Mouse (Mus musculus): ENCODE results near the gene Otx1. TPM values are rescaled to one million over a fixed set of nuclear protein-coding genes. Genes with fewer than 3 reads are reported as not detected.

Gene Otx1
- polyA plus RNA-seq (2015; fragmentation: Nextera tagmentation; extraction: Ambion mirVana) = 0.51 and 0.92 TPM in 2 replicates

DNA sequence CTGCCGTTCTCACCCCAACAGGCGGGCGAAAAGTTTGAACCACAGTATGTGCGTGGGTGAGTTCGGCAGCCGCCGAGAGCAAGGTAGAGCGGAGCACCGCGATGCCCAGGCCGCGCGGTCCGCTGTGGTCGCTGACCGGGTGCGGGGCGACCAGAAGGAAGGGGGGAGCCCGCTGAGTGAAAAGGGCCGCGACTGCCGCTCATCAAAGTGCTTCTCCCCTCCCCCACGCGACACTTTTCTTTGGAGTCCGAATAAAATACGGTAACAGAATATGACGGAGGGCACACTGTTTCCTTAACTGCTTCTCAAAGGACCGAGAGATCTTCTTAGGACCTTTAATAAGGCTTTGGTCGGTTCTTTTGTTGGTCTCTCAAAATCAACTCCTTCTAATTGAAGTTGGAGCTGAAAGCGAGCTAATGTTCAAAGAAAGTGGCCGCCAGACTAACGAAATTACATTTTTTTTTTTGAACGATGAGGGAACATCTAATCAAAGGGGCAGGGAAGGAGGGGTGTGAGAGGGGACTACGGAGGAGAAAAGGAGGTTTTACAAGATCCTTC is at the start of gene Otx1:
TSS of gene Otx1 (minus strand) at position 115 of the 558 bp plus-strand sequence.
- Histone ChIP-seq H3K4me3 (ENCODE audit: low read length) (peak within 1 kb of the TSS; percentile 42), H3K4me2 (ENCODE audit: low read length) (peak within 1 kb of the TSS; percentile 62), H3K27me3 (replicated peaks; ENCODE audit: control insufficient read depth, insufficient read depth, low read length) (peaks cover 78% of the 10 kb centered on the region), H3K9me3 (ENCODE audit: control insufficient read depth, low read length) (no peaks in the 10 kb centered on the region), H3K27ac (ENCODE audit: low read depth, low read length) (no peak within 1 kb of the TSS), H3K9ac (ENCODE audit: low read depth, low read length) (peak within 1 kb of the TSS; percentile 42), H3K4me1 (ENCODE audit: control insufficient read depth, insufficient read depth, low read depth, low read length) (peaks cover 7% of the 10 kb centered on the region), H3K36me3 (ENCODE audit: control insufficient read depth, insufficient read depth, low read length) (no peaks in the 10 kb centered on the region)
- ATAC-seq = no peak
- WGBS = under 1% methylated on average over 34 of the region's 34 CpGs

DNA sequence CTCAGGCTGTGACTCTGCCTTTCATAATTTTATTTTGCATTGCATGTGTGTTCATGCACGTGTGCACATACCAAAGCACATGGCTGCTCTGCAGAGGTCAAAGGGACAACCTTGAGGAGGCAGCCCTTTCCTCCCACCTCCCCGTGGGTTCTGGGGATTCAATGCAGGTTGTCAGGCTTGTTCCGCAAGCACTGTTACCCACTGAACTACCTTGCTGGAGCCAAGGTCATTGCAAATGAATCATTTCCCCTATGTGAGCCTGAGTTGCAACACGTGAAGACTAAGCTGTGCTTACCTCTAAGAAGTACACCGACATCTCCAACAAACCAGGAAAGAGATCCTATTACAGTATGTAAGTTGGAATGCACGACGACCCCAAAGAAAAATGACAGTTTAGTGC is 48.2 kb upstream of the Otx1 start:
- WGBS = 89% methylated on average over 7 of the region's 7 CpGs
- Histone ChIP-seq H3K9ac (ENCODE audit: low read depth, low read length) (no peak overlapping the region), H3K4me2 (ENCODE audit: low read length) (no peak overlapping the region), H3K9me3 (ENCODE audit: control insufficient read depth, low read length) (no peaks in the 10 kb centered on the region), H3K27me3 (replicated peaks; ENCODE audit: control insufficient read depth, insufficient read depth, low read length) (no peaks in the 10 kb centered on the region), H3K36me3 (ENCODE audit: control insufficient read depth, insufficient read depth, low read length) (no peaks in the 10 kb centered on the region), H3K4me3 (ENCODE audit: low read length) (no peak overlapping the region), H3K4me1 (ENCODE audit: control insufficient read depth, insufficient read depth, low read depth, low read length) (no peaks in the 10 kb centered on the region), H3K27ac (ENCODE audit: low read depth, low read length) (no peak overlapping the region)
- ATAC-seq = no peak

DNA sequence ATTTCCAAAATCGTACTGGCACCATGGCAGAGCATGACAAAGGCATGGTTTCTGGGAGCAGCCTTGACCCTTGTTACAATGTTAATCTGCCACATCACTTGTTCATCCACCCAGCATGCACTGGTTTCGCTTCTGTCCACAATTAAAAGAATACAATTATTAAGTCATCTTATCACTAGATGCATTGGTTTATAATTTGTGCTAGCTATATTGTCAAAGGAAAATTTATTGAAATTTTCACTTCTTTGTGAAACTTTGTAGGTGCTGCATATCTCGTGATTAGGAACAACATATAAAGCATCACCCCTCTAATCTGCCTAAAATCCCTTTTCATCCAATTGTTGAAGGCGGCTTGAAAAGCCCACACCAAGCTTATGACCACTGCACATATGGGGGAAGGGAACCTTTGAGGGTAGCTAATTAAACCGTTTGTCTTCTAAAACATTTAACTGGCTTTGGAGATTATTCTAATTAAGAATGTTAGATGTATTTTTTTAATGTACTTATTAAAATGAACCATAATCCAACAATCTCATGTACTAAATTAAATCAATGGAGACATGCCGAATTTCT is 37.2 kb upstream of the Otx1 start:
- 78% methylated on average over 6 of the region's 6 CpGs for whole genome bisulfite sequencing
- no peak for ATAC-seq
- no peaks in the 10 kb centered on the region for H3K36me3 ChIP-seq (ENCODE audit: control insufficient read depth, insufficient read depth, low read length)
- no peak overlapping the region for H3K9ac ChIP-seq (ENCODE audit: low read depth, low read length)
- H3K27ac ChIP-seq (ENCODE audit: low read depth, low read length) = no peak overlapping the region
- H3K4me3 ChIP-seq (ENCODE audit: low read length) = no peak overlapping the region
- H3K27me3 ChIP-seq (replicated peaks; ENCODE audit: control insufficient read depth, insufficient read depth, low read length) = no peaks in the 10 kb centered on the region
- no peaks in the 10 kb centered on the region for H3K9me3 ChIP-seq (ENCODE audit: control insufficient read depth, low read length)
- H3K4me1 ChIP-seq (ENCODE audit: control insufficient read depth, insufficient read depth, low read depth, low read length) = no peaks in the 10 kb centered on the region
- H3K4me2 ChIP-seq (ENCODE audit: low read length) = no peak overlapping the region

DNA sequence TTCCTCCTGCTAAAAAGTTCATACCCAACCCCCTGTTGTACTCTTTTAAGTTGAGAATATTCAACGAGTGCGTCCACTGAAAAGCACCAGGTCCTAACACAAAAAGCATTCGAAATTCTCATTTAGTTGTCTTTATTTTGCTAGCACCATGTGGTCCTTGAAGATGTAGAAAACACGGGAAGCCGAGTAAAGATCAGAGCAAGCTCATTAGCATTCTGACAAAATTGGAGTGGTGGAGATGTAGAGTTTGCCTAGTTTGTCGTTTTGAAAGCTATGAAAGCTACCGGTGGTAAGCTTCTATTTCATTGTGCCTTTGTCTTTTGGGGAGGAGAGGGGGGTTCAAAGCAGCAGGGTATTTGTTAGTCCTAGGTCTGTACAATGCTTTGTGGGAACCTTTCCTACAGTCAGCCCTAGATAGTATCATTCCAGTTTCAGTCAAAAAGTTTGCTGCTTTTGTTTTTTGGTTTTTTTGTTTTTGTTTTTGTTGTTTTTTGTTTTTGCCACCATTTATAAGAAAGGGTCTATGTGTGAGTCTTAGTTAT is 31.9 kb upstream of the Otx1 start:
- no peak overlapping the region for H3K4me2 ChIP-seq (ENCODE audit: low read length)

DNA sequence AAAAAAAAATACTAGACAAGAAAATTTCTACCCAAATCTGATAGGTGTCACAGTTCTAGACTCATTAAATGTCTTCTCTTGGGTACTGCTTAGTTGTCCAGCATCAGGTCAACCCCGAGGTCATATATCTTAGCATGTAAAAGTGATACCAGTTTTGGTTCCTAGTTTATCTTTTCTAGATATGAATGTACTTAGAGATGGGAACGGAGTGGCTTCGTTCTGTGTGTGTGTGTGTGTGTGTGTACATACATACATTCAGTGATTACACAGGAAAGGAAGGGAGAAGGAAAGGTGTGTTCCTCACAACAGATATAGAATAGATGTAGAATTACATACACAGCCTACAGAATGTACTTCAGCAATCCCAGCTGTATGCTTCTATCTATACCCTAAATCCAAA is 30.9 kb upstream of the Otx1 start:
- Histone ChIP-seq H3K27ac (ENCODE audit: low read depth, low read length) (no peak overlapping the region), H3K9ac (ENCODE audit: low read depth, low read length) (no peak overlapping the region), H3K9me3 (ENCODE audit: control insufficient read depth, low read length) (no peaks in the 10 kb centered on the region), H3K4me2 (ENCODE audit: low read length) (no peak overlapping the region), H3K4me3 (ENCODE audit: low read length) (no peak overlapping the region), H3K36me3 (ENCODE audit: control insufficient read depth, insufficient read depth, low read length) (no peaks in the 10 kb centered on the region), H3K4me1 (ENCODE audit: control insufficient read depth, insufficient read depth, low read depth, low read length) (no peaks in the 10 kb centered on the region), H3K27me3 (replicated peaks; ENCODE audit: control insufficient read depth, insufficient read depth, low read length) (no peaks in the 10 kb centered on the region)
- no peak for ATAC-seq
- WGBS = 97% methylated on average over 3 of the region's 3 CpGs

More for the DNA sequence above, 31.9 kb upstream of the Otx1 start:
- no peak overlapping the region for H3K27ac ChIP-seq (ENCODE audit: low read depth, low read length)
- WGBS = 21% methylated on average over 7 of the region's 7 CpGs
- no peaks in the 10 kb centered on the region for H3K4me1 ChIP-seq (ENCODE audit: control insufficient read depth, insufficient read depth, low read depth, low read length)
- H3K4me3 ChIP-seq (ENCODE audit: low read length) = no peak overlapping the region
- no peaks in the 10 kb centered on the region for H3K36me3 ChIP-seq (ENCODE audit: control insufficient read depth, insufficient read depth, low read length)
- H3K9ac ChIP-seq (ENCODE audit: low read depth, low read length) = no peak overlapping the region
- ATAC-seq = no peak
- no peaks in the 10 kb centered on the region for H3K9me3 ChIP-seq (ENCODE audit: control insufficient read depth, low read length)
- no peaks in the 10 kb centered on the region for H3K27me3 ChIP-seq (replicated peaks; ENCODE audit: control insufficient read depth, insufficient read depth, low read length)

DNA sequence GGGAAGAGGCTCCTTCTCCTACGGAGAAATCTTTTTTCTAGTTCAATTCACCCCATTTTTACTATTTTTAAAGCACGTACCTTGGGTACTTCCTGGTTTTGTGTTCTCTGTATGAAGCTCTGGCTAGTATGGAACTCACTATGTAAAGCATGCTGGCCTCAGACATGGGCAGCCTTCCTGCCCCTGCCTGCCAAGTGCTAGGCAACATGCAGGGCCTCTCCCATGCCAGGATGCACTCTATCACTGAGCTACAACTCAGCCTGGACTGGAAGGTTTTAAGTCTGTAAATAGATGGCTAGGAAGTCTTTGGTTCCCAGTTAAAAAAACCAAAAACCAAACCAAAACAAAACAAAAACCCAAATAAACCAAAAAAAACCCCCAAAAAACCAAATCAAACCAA is 17.9 kb upstream of the Otx1 start:
- Histone ChIP-seq H3K4me3 (ENCODE audit: low read length) (no peak overlapping the region), H3K4me1 (ENCODE audit: control insufficient read depth, insufficient read depth, low read depth, low read length) (no peaks in the 10 kb centered on the region), H3K27me3 (replicated peaks; ENCODE audit: control insufficient read depth, insufficient read depth, low read length) (no peaks in the 10 kb centered on the region), H3K4me2 (ENCODE audit: low read length) (no peak overlapping the region), H3K36me3 (ENCODE audit: control insufficient read depth, insufficient read depth, low read length) (0 out of 2 replicates have a peak, but pooled peaks cover 3% of the 10 kb centered on the region), H3K9ac (ENCODE audit: low read depth, low read length) (no peak overlapping the region), H3K9me3 (ENCODE audit: control insufficient read depth, low read length) (no peaks in the 10 kb centered on the region), H3K27ac (ENCODE audit: low read depth, low read length) (no peak overlapping the region)
- WGBS = 85% methylated on average over 2 of the region's 2 CpGs
- ATAC-seq = no peak

DNA sequence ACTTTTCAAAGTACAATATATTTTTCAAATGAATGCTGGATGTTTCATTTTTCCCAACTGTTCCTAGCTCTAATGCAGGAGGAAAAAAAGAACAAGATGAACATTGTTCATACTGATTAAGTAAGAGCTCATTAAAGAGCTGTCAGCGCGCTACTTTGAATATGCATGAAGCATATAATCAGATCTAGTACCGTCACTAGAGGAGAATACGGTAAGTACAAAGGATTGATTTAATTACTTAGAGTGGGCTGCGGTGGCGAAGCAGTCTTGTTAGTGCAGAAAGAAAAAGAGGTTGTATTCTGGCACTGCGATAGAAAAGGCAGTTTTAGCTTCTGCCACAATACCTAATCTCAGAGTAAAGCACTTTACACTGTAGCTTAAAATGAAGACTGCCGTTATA is 14.7 kb upstream of the Otx1 start:
- Histone ChIP-seq H3K9ac (ENCODE audit: low read depth, low read length) (no peak overlapping the region), H3K4me2 (ENCODE audit: low read length) (no peak overlapping the region), H3K9me3 (ENCODE audit: control insufficient read depth, low read length) (no peaks in the 10 kb centered on the region), H3K4me3 (ENCODE audit: low read length) (no peak overlapping the region), H3K27me3 (replicated peaks; ENCODE audit: control insufficient read depth, insufficient read depth, low read length) (no peaks in the 10 kb centered on the region; the same call in 1 of the 2 replicates), H3K4me1 (ENCODE audit: control insufficient read depth, insufficient read depth, low read depth, low read length) (no peaks in the 10 kb centered on the region), H3K27ac (ENCODE audit: low read depth, low read length) (no peak overlapping the region), H3K36me3 (ENCODE audit: control insufficient read depth, insufficient read depth, low read length) (0 out of 2 replicates have a peak, but pooled peaks cover 3% of the 10 kb centered on the region)
- peak; percentile 56; the same call in 1 of the 2 replicates for ATAC-seq
- WGBS = 26% methylated on average over 8 of the region's 8 CpGs

DNA sequence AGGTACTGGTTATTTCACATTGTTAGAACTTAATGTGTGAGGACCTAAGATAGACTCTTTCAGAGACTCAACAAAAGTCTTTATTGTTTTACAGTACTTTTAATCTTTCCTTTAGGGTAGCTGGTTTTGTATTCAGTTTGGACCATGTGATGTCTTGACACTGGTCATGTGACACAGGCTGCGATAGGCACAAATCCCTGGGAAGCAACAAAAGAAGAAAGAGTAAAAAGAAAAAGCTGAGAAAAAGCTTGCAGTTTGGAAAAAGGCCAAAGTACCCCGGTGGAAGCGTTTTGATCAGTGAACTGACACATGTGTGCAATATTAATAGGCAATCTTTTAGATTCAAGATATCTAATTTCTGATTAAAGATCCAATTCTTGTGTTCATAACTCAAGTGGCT is 13.6 kb upstream of the Otx1 start:
- Histone ChIP-seq H3K27ac (ENCODE audit: low read depth, low read length) (no peak overlapping the region), H3K36me3 (ENCODE audit: control insufficient read depth, insufficient read depth, low read length) (0 out of 2 replicates have a peak, but pooled peaks cover 3% of the 10 kb centered on the region), H3K4me1 (ENCODE audit: control insufficient read depth, insufficient read depth, low read depth, low read length) (no peaks in the 10 kb centered on the region), H3K9ac (ENCODE audit: low read depth, low read length) (no peak overlapping the region), H3K27me3 (replicated peaks; ENCODE audit: control insufficient read depth, insufficient read depth, low read length) (no peaks in the 10 kb centered on the region; the same call in 1 of the 2 replicates), H3K9me3 (ENCODE audit: control insufficient read depth, low read length) (no peaks in the 10 kb centered on the region), H3K4me3 (ENCODE audit: low read length) (no peak overlapping the region), H3K4me2 (ENCODE audit: low read length) (no peak overlapping the region)
- ATAC-seq = no peak
- WGBS = 32% methylated on average over 3 of the region's 3 CpGs

DNA sequence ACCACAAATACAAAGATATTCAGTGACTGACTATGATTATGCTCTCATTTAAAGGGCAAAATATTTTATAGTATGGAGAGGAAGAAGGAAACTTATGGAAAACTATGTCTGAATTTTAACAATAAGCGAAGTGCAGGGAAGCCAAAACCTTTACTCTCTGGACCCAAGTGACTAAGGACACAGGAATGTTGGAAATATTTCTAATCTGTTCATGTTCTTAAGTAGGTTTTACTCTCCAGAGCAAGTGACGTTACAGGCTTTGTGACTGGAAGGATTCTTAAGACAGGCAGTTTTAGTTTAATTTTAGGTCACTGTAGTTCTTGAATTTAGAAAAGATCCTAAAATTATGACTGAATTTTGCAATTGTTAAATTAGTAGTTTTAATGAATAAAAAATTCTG is 6.1 kb upstream of the Otx1 start:
- H3K4me1 ChIP-seq (ENCODE audit: control insufficient read depth, insufficient read depth, low read depth, low read length) = no peaks in the 10 kb centered on the region
- WGBS = 36% methylated on average over 2 of the region's 2 CpGs
- peaks cover 62% of the 10 kb centered on the region for H3K27me3 ChIP-seq (replicated peaks; ENCODE audit: control insufficient read depth, insufficient read depth, low read length)
- H3K27ac ChIP-seq (ENCODE audit: low read depth, low read length) = no peak overlapping the region
- H3K4me3 ChIP-seq (ENCODE audit: low read length) = no peak overlapping the region
- H3K36me3 ChIP-seq (ENCODE audit: control insufficient read depth, insufficient read depth, low read length) = no peaks in the 10 kb centered on the region
- no peak overlapping the region for H3K9ac ChIP-seq (ENCODE audit: low read depth, low read length)
- H3K4me2 ChIP-seq (ENCODE audit: low read length) = no peak overlapping the region
- ATAC-seq = no peak
- H3K9me3 ChIP-seq (ENCODE audit: control insufficient read depth, low read length) = no peaks in the 10 kb centered on the region

All from hindbrain, embryonic 16.5 days (tissue).